Mouse (Mus musculus): ENCODE data around the gene Msrb3.
"Not testable (repeated sequence)": the region's sequence is repeated elsewhere in the genome, so short reads cannot be mapped to it uniquely, and the experiment has no call there.

The Msrb3 gene

GRCm38 (mm10) chr10:120808167-120808566 is 90.7 kb downstream of the Msrb3 start:
- DNase-seq = no peak

GRCm38 (mm10) chr10:120801127-120801526 is 97.8 kb downstream of the Msrb3 start:
- DNase-seq = no peak

- DNase-seq = no peak
Measured at GRCm38 (mm10) chr10:120799479-120799878, 99.4 kb downstream of the Msrb3 start.

GRCm38 (mm10) chr10:120796749-120797148 is 102.2 kb downstream of the Msrb3 start:
- DNase-seq = no peak

GRCm38 (mm10) chr10:120794391-120794817 is 104.5 kb downstream of the Msrb3 start:
- no peak for DNase-seq

GRCm38 (mm10) chr10:120792191-120792765 is 106.6 kb downstream of the Msrb3 start:
- DNase-seq = no peak

GRCm38 (mm10) chr10:120791438-120791837 is 107.5 kb downstream of the Msrb3 start:
- no peak for DNase-seq

GRCm38 (mm10) chr10:120787202-120787601 is 111.7 kb downstream of the Msrb3 start:
- no peak for DNase-seq

GRCm38 (mm10) chr10:120784516-120784915 is 114.4 kb downstream of the Msrb3 start:
- no peak for DNase-seq

- DNase-seq = no peak
Measured at GRCm38 (mm10) chr10:120783393-120783792, 115.5 kb downstream of the Msrb3 start.

- DNase-seq = no peak
Measured at GRCm38 (mm10) chr10:120777499-120777898, 121.4 kb downstream of the Msrb3 start.

GRCm38 (mm10) chr10:120775361-120775760 is 123.5 kb downstream of the Msrb3 start:
- DNase-seq = no peak

- DNase-seq = no peak
Measured at GRCm38 (mm10) chr10:120767418-120767817, 131.5 kb downstream of the Msrb3 start.

GRCm38 (mm10) chr10:120765398-120765797 is 133.5 kb downstream of the Msrb3 start:
- DNase-seq = no peak

- peak; percentile 63 for DNase-seq
Measured at GRCm38 (mm10) chr10:120763656-120764466, 135.0 kb downstream of the Msrb3 start.

- DNase-seq = no peak
Measured at GRCm38 (mm10) chr10:120762958-120763357, 135.9 kb downstream of the Msrb3 start.

- DNase-seq = no peak
Measured at GRCm38 (mm10) chr10:120760679-120761078, 138.2 kb downstream of the Msrb3 start.

GRCm38 (mm10) chr10:120759883-120760282 is 139.0 kb downstream of the Msrb3 start:
- DNase-seq = no peak

- no peak for DNase-seq
Measured at GRCm38 (mm10) chr10:120752454-120752853, 146.4 kb downstream of the Msrb3 start.

GRCm38 (mm10) chr10:120751821-120752261 is 147.1 kb downstream of the Msrb3 start:
- DNase-seq = peak; percentile 33

GRCm38 (mm10) chr10:120751295-120751722 is 147.6 kb downstream of the Msrb3 start:
- DNase-seq = peak; percentile 26

GRCm38 (mm10) chr10:120749556-120749955 is 149.3 kb downstream of the Msrb3 start:
- DNase-seq = not testable (repeated sequence)

- DNase-seq = no peak
Measured at GRCm38 (mm10) chr10:120748156-120748555, 150.7 kb downstream of the Msrb3 start.

Data from kidney, adult 9 months (tissue).